Mouse (Mus musculus): ENCODE data around the gene Loxl3. TPM values are rescaled to one million over a fixed set of nuclear protein-coding genes. Genes with fewer than 3 reads are reported as not detected.

Gene Loxl3
- polyA plus RNA-seq, 1 experiment = 8.5 TPM

DNA sequence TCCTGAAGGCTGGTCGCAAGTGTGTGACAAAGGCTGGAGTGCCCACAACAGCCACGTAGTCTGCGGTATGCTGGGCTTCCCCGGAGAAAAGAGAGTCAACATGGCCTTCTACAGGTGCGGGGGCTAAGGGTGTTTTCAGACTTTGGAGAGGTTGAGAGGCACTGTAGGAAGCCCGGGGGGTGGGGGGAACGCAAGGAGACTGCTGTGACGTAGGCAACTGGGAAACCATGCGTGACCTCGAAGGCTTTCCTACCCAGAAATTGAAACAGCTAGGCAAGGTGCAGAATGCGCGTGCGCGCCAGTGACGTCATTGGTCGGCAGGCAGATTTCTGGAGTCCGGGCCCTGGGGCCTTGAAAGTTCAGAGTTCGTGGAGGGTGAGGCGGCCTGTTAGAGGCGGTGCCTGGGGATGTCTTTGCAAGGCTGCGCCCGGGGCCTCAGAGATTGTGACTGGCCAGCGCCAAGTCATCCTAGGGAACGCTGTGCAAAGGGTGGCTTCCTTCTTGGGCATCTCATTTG lies 4.6 kb downstream of the Loxl3 start:
- Histone ChIP-seq H3K4me3 (replicated peaks; ENCODE audit: extremely low read depth, low read depth, low read length) (peak overlapping the region; percentile 34), H3K4me1 (ENCODE audit: control insufficient read depth, insufficient read depth, low read length) (peaks cover 4% of the 10 kb centered on the region; the same call in 1 of the 2 replicates)
- peak; percentile 98 for DNase-seq
- WGBS = 21% methylated on average over 24 of the region's 24 CpGs
- 0 out of 2 replicates have a peak, but pooled peaks have one; percentile 44 for TF ChIP-seq POLR2A (IDR thresholded peaks at IDR 0.05; ENCODE audit: borderline replicate concordance, extremely low read depth, low read depth, low read length)
- TF ChIP-seq CTCF (IDR thresholded peaks at IDR 0.05; ENCODE audit: insufficient read depth, low read length) = no peak

DNA sequence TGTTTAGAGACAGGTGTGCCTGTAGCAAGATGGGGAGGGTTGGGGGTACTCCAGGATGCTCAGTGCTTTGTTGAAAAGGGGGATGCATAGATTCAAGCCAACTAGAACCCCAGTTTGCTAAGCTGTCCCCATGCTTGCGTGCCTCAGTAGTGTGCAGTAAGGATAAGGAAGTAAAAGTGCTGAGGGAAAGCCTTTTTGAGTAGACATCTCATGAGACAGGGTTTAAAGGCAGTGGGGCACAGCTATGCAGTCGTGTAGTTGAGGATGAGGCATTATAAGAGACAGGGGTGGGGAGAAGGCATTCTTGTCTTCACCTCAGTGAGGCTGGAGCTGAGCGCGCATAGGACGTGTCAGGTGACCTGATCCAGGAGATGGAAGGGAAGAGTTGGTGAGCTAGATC lies 6.6 kb downstream of the Loxl3 start:
- 80% methylated on average over 5 of the region's 5 CpGs for WGBS
- Histone ChIP-seq H3K4me3 (replicated peaks; ENCODE audit: extremely low read depth, low read depth, low read length) (no peak overlapping the region), H3K4me1 (ENCODE audit: control insufficient read depth, insufficient read depth, low read length) (peaks cover 4% of the 10 kb centered on the region; the same call in 1 of the 2 replicates)
- DNase-seq = no peak
- TF ChIP-seq POLR2A (IDR thresholded peaks at IDR 0.05; ENCODE audit: borderline replicate concordance, extremely low read depth, low read depth, low read length) (no peak), CTCF (IDR thresholded peaks at IDR 0.05; ENCODE audit: insufficient read depth, low read length) (no peak)

DNA sequence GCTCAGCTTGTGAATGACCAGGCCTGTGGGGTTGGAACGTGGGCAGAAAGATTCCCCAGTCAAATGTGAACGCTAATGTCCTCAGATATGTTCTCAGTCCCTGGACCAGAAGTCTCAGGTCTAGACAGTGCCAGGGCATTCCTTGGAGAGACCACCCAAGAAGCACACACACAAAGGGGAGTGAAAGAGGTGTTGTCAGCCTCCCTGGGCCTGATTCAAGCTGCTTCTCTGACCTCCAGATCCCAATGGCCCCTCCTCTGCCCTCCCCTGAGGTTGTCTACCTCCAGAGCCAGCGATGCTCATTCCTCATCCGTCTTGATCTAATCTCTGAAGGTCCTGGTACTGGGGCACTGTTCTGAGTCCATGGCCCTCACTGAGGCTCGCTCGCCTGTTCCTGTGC lies 9.6 kb downstream of the Loxl3 start:
- DNase-seq = no peak
- no peaks in the 10 kb centered on the region for H3K4me1 ChIP-seq (ENCODE audit: control insufficient read depth, insufficient read depth, low read length)
- H3K4me3 ChIP-seq (replicated peaks; ENCODE audit: extremely low read depth, low read depth, low read length) = no peak overlapping the region
- TF ChIP-seq CTCF (IDR thresholded peaks at IDR 0.05; ENCODE audit: insufficient read depth, low read length) = no peak
- TF ChIP-seq POLR2A (IDR thresholded peaks at IDR 0.05; ENCODE audit: borderline replicate concordance, extremely low read depth, low read depth, low read length) = no peak
- 57% methylated on average over 6 of the region's 6 CpGs for WGBS

DNA sequence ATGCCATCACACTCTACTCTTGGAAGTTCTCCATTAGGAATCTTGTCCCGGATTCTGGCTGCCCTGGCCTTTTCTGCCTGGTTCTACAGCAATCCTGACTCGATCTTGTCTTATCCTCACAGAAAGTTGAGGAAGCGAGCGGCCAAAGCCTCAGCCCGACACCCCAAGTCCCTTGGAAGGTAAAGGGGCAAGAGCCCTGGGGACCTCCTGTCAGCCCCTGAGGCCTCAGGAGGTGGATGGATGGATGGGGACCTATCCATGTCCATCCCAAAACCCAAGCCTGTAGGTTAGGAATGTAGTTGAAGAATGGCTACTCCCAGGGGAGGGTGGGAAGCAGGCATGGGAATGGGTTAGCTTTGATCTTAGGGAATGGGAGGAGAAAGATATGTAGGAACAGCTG lies 10.0 kb downstream of the Loxl3 start:
- TF ChIP-seq POLR2A (IDR thresholded peaks at IDR 0.05; ENCODE audit: borderline replicate concordance, extremely low read depth, low read depth, low read length) (no peak), CTCF (IDR thresholded peaks at IDR 0.05; ENCODE audit: insufficient read depth, low read length) (no peak)
- no peaks in the 10 kb centered on the region for H3K4me1 ChIP-seq (ENCODE audit: control insufficient read depth, insufficient read depth, low read length)
- DNase-seq = no peak
- 89% methylated on average over 5 of the region's 5 CpGs for WGBS
- no peak overlapping the region for H3K4me3 ChIP-seq (replicated peaks; ENCODE audit: extremely low read depth, low read depth, low read length)

GRCm38 (mm10) chr6:83044742-83045141 lies 10.8 kb downstream of the Loxl3 start:
- Histone ChIP-seq H3K4me3 (replicated peaks; ENCODE audit: extremely low read depth, low read depth, low read length) (no peak overlapping the region), H3K4me1 (ENCODE audit: control insufficient read depth, insufficient read depth, low read length) (no peaks in the 10 kb centered on the region)
- WGBS = 62% methylated on average over 9 of the region's 9 CpGs
- no peak for DNase-seq
- TF ChIP-seq CTCF (IDR thresholded peaks at IDR 0.05; ENCODE audit: insufficient read depth, low read length) = no peak
- no peak for TF ChIP-seq POLR2A (IDR thresholded peaks at IDR 0.05; ENCODE audit: borderline replicate concordance, extremely low read depth, low read depth, low read length)

DNA sequence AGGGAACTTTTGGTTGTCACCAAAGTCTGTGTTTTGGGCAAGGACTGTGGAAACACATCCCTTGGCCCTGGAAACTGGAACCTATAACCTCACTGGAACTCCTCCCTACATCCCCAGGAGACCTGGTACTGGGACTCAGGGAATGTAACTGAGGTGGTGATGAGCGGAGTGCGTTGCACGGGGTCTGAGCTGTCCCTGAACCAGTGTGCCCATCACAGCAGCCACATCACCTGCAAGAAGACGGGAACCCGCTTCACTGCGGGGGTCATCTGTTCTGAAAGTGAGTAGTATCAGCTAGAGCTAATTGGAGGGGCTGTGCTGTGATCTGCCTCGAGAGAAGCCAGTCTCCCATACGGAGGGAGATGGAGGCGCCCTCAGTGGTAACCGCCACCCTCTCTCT lies 15.4 kb downstream of the Loxl3 start:
- H3K4me1 ChIP-seq (ENCODE audit: control insufficient read depth, insufficient read depth, low read length) = peaks cover 7% of the 10 kb centered on the region
- WGBS = 77% methylated on average over 10 of the region's 10 CpGs
- TF ChIP-seq POLR2A (IDR thresholded peaks at IDR 0.05; ENCODE audit: borderline replicate concordance, extremely low read depth, low read depth, low read length) (no peak), CTCF (IDR thresholded peaks at IDR 0.05; ENCODE audit: insufficient read depth, low read length) (no peak)

DNA sequence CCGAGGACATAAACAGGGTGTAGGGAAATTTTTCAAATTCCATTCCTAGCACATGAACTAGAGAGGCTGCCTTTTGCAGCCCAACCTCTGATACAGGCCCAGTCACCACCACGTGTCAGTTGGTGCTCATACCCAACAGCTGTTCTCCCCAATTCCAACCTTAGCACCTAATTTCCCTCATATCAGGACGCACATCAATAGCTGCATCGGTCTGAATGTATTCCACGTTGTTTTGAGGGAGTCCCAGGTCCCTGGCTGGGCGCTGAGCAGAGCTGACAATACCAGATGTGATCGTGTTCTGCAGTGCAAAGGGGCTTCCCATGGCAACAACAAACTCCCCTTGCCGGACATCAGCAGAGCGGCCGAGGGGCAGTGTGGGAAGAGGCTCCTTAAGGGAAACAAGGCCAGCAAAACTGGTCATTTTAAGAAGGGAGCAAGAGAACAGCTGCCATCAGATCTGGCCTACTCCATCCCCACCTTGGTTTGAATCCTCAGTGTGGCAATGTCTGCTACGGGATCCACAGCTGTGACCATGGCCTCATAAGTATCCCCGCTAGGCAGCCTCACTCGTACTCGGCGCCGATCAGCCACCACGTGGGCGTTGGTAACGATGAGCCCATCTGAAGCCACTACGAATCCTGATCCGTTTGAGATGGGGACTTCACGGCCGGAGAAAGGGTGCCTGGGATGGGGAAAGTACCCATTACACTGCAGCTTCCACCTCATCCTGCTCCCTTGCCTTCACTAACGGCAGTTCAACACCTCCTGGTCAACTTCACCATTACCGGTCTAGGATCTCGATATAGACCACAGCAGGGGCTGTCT lies 19.4 kb downstream of the Loxl3 start:
- whole genome bisulfite sequencing = 4% methylated on average over 26 of the region's 26 CpGs
- Histone ChIP-seq H3K4me3 (replicated peaks; ENCODE audit: extremely low read depth, low read depth, low read length) (peak overlapping the region; percentile 73), H3K4me1 (ENCODE audit: control insufficient read depth, insufficient read depth, low read length) (peaks cover 12% of the 10 kb centered on the region)
- no peak for TF ChIP-seq POLR2A (IDR thresholded peaks at IDR 0.05; ENCODE audit: borderline replicate concordance, extremely low read depth, low read depth, low read length)
- no peak for TF ChIP-seq CTCF (IDR thresholded peaks at IDR 0.05; ENCODE audit: insufficient read depth, low read length)
- peak; percentile 21 for DNase-seq

More for the DNA sequence above, 15.4 kb downstream of the Loxl3 start:
- no peak overlapping the region for H3K4me3 ChIP-seq (replicated peaks; ENCODE audit: extremely low read depth, low read depth, low read length)
- no peak for DNase-seq

GRCm38 (mm10) chr6:83054074-83054851 lies 20.3 kb downstream of the Loxl3 start, which contains the start of gene Aup1:
Gene Aup1 (plus strand): TSS chr6:83054521.
- WGBS = under 1% methylated on average over 64 of the region's 64 CpGs
- no peak for TF ChIP-seq CTCF (IDR thresholded peaks at IDR 0.05; ENCODE audit: insufficient read depth, low read length)
- peak; percentile 75 for TF ChIP-seq POLR2A (IDR thresholded peaks at IDR 0.05; ENCODE audit: borderline replicate concordance, extremely low read depth, low read depth, low read length)
- peak; percentile 94 for DNase-seq
- peak within 1 kb of the TSS; percentile 73 for H3K4me3 ChIP-seq (replicated peaks; ENCODE audit: extremely low read depth, low read depth, low read length)
- peaks cover 12% of the 10 kb centered on the region for H3K4me1 ChIP-seq (ENCODE audit: control insufficient read depth, insufficient read depth, low read length)

- peak within 1 kb of the TSS; percentile 73 for H3K4me3 ChIP-seq (replicated peaks; ENCODE audit: extremely low read depth, low read depth, low read length)
- TF ChIP-seq POLR2A (IDR thresholded peaks at IDR 0.05; ENCODE audit: borderline replicate concordance, extremely low read depth, low read depth, low read length) (no peak), CTCF (IDR thresholded peaks at IDR 0.05; ENCODE audit: insufficient read depth, low read length) (no peak)
- under 1% methylated on average over 50 of the region's 50 CpGs for WGBS
- H3K4me1 ChIP-seq (ENCODE audit: control insufficient read depth, insufficient read depth, low read length) = peaks cover 12% of the 10 kb centered on the region
- DNase-seq = no peak
Measured at GRCm38 (mm10) chr6:83054871-83055431, 21.0 kb downstream of the Loxl3 start, which contains the start of gene Htra2. Gene Htra2 (minus strand): TSS chr6:83055273.
